Mouse (Mus musculus) testis, adult 2 months (tissue): ENCODE data around the gene Tle6. TPM values are rescaled to one million over a fixed set of nuclear protein-coding genes. Genes with fewer than 3 reads are reported as not detected.
A peak's percentile ranks its signal among the peaks of the same experiment; 100 is the strongest.

Source experiments
- H3K27ac ChIP-seq: fragments of 200-500 bp; 2 replicates; pipeline ENCODE4 v1.5.1; 2012; ENCODE audit warnings: low read depth, low read length; ENCODE audit not compliant: control insufficient read depth, insufficient read depth
- H3K27me3 ChIP-seq: fragments of 200-500 bp; 2 replicates; pipeline ENCODE4 v1.6.1; 2012; ENCODE audit warnings: mild to moderate bottlenecking, low read length, moderate library complexity; ENCODE audit not compliant: control insufficient read depth, insufficient read depth
- H3K36me3 ChIP-seq: fragments of 200-500 bp; 2 replicates; pipeline ENCODE4 v1.6.1; 2012; ENCODE audit warnings: mild to moderate bottlenecking, low read length; ENCODE audit not compliant: control insufficient read depth, insufficient read depth
- H3K4me1 ChIP-seq: fragments of 200-500 bp; 2 replicates; pipeline ENCODE4 v1.6.1; 2012; ENCODE audit warnings: low read length; ENCODE audit not compliant: control insufficient read depth, insufficient read depth
- H3K4me3 ChIP-seq: fragments of 200-500 bp; 2 replicates; pipeline ENCODE4 v1.5.1; 2012; ENCODE audit warnings: low read depth, mild to moderate bottlenecking, low read length, moderate library complexity, mixed read lengths; ENCODE audit not compliant: control insufficient read depth
- CTCF ChIP-seq: fragments of 200-500 bp; IDR thresholded peaks from 2 replicates; pipeline ENCODE4 v1.5.1; 2012; ENCODE audit warnings: low read depth, mild to moderate bottlenecking, inconsistent platforms, low read length, moderate library complexity; ENCODE audit not compliant: control insufficient read depth, insufficient read depth, insufficient replicate concordance
- POLR2A ChIP-seq: fragments of 200-500 bp; IDR thresholded peaks from 2 replicates; pipeline ENCODE4 v1.6.1; 2012; ENCODE audit warnings: low read depth, mild to moderate bottlenecking, inconsistent platforms, low read length, moderate library complexity; ENCODE audit not compliant: control insufficient read depth
- polyA plus RNA-seq: library from polyadenylated mRNA; depleted of rRNA; stranded (reverse); fragments of >200 nt; gene quantifications from 2 replicates; pipeline ENCODE4 v1.2.3, GENCODE M21; 2012

Gene Tle6
- polyA plus RNA-seq, 1 experiment = 16.9 TPM

- Histone ChIP-seq H3K27ac (peak overlapping the region; percentile 78), H3K4me3 (peak overlapping the region; percentile 68), H3K4me1 (peaks cover 41% of the 10 kb centered on the region), H3K36me3 (no peaks in the 10 kb centered on the region), H3K27me3 (no peaks in the 10 kb centered on the region)
- TF ChIP-seq POLR2A = peak; percentile 30; the same call in 1 of the 2 replicates
- TF ChIP-seq CTCF = no peak
Observed at GRCm38 (mm10) chr10:81570831-81571500, 29.9 kb downstream of the Tle6 start.

GRCm38 (mm10) chr10:81570238-81570800 lies 30.6 kb downstream of the Tle6 start:
- no peak for TF ChIP-seq POLR2A
- no peak for TF ChIP-seq CTCF
- H3K4me3 ChIP-seq = peak overlapping the region; percentile 68
- H3K4me1 ChIP-seq = peaks cover 35% of the 10 kb centered on the region
- no peaks in the 10 kb centered on the region for H3K36me3 ChIP-seq
- H3K27me3 ChIP-seq = no peaks in the 10 kb centered on the region
- no peak overlapping the region; the same call in 1 of the 2 replicates for H3K27ac ChIP-seq

- H3K27ac ChIP-seq = no peak overlapping the region
- H3K4me3 ChIP-seq = no peak overlapping the region
- no peaks in the 10 kb centered on the region for H3K36me3 ChIP-seq
- H3K4me1 ChIP-seq = peaks cover 32% of the 10 kb centered on the region
- TF ChIP-seq POLR2A = no peak
- TF ChIP-seq CTCF = no peak
- no peaks in the 10 kb centered on the region for H3K27me3 ChIP-seq
Observed at GRCm38 (mm10) chr10:81569507-81570237, 31.2 kb downstream of the Tle6 start.

- Histone ChIP-seq H3K27ac (peak overlapping the region; percentile 33; the same call in 1 of the 2 replicates), H3K36me3 (no peaks in the 10 kb centered on the region), H3K4me1 (peaks cover 30% of the 10 kb centered on the region), H3K27me3 (no peaks in the 10 kb centered on the region), H3K4me3 (no peak overlapping the region)
- TF ChIP-seq POLR2A (no peak), CTCF (no peak)
Observed at GRCm38 (mm10) chr10:81568381-81569191, 32.3 kb downstream of the Tle6 start.

GRCm38 (mm10) chr10:81565257-81566228 lies 35.3 kb downstream of the Tle6 start:
- H3K4me1 ChIP-seq = peaks cover 6% of the 10 kb centered on the region
- H3K27ac ChIP-seq = no peak overlapping the region
- H3K36me3 ChIP-seq = no peaks in the 10 kb centered on the region
- H3K27me3 ChIP-seq = no peaks in the 10 kb centered on the region
- H3K4me3 ChIP-seq = no peak overlapping the region
- TF ChIP-seq POLR2A (no peak), CTCF (no peak)

GRCm38 (mm10) chr10:81564734-81565133 lies 36.1 kb downstream of the Tle6 start:
- no peak overlapping the region for H3K27ac ChIP-seq
- peaks cover 8% of the 10 kb centered on the region for H3K4me1 ChIP-seq
- H3K4me3 ChIP-seq = no peak overlapping the region

More at GRCm38 (mm10) chr10:81564734-81565133, 36.1 kb downstream of the Tle6 start:
- TF ChIP-seq POLR2A (no peak), CTCF (peak; percentile 42; the same call in 1 of the 2 replicates)
- no peaks in the 10 kb centered on the region for H3K36me3 ChIP-seq
- H3K27me3 ChIP-seq = no peaks in the 10 kb centered on the region
